Mouse (Mus musculus) cortical plate, adult 2 months (tissue): ENCODE results near the gene Sv2a.

Experiments used
- CTCF ChIP-seq: fragments of 200-500 bp; IDR thresholded peaks from 2 replicates; pipeline ENCODE4 v1.5.1; 2011; ENCODE audit warnings: mild to moderate bottlenecking, control low read depth, low read length; ENCODE audit not compliant: insufficient read depth; ENCODE audit errors: extremely low read depth
- POLR2A ChIP-seq: fragments of 200-500 bp; IDR thresholded peaks from 2 replicates; pipeline ENCODE4 v1.6.1; 2011; ENCODE audit warnings: mild to moderate bottlenecking, low read length, control low read depth; ENCODE audit not compliant: insufficient read depth; ENCODE audit errors: extremely low read depth

- TF ChIP-seq POLR2A: no peak
- TF ChIP-seq CTCF: no peak
Measured at GRCm38 (mm10) chr3:96235836-96236235, 54.9 kb downstream of the Sv2a start.
